Mouse (Mus musculus) urinary bladder, postnatal 36 days (tissue): ENCODE data around the gene Mrpl4.

Source experiments
- DNase-seq, 2 experiments: peaks; one replicate each; pipeline ENCODE4 v3.0.0; 2022; ENCODE audit warnings: low spot score in 2 of 2, mixed read lengths in 1 of 2

The Mrpl4 gene

DNA sequence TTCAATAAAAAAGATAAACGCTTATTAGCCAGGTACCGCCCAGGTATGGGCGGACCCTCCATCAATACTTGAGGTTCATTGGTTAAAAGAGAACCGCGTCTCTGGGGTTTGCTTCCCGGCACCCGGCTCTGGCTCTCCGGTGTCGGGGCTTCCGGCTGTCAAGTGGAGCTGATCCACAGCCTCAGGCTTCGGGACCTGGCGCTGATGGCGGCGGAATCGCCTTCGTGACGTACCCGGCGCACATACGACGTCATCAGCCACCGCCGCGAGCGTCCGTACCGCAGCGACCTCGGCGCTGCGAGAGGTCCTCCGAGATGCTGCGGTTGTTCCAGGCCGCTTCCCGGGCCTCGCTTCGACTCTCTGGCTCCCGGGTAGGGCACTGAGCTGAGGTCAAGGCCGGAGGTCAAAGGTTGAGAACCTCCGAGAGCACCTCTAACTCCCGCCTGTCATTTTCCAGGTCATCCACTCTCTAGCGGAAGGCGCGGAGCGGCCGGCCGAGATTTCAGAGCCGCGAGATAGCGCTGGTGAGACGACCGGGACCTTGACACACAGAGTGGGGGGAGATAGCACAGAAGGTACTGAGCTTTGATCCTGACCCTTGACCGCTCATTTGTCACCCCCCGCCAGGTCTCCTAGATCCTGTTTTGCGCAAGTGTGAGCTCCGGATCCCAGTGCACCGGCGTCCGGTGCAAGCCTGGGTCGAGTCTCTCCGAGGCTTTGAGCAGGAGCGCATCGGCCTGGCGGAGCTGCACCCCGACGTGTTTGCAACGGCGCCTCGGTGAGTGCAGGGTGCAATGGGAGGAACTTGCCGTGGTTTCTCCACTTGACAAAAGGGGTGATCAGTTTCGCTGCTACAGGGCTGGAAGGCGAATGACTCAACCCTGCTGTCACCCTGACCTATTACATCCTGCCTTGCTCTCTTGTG lies at the start of gene Mrpl4:
Gene Mrpl4 (plus strand): TSS at position 112 of the 925 bp plus-strand sequence.
- peak; percentile 71 to 83 for DNase-seq

DNA sequence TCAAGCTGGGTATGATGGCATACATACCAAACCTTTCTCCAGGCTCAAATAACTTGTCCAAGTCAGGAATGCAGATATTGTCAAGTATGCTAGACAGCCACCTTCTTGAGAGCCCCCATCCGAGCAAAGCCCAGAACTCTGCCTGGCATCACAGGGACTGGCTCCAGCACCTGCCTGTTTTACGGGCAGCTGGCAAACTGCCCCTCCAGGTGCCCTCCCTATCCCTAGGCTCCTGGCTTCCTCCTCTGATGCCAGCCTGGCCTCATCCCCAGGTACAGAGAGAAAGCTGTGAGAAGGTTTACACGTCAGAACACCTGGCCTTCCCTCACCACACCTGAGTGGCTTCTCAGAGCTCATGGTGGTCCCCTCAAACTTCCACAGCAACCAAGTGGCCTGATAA lies 45.5 kb upstream of the Mrpl4 start:
- no peak for DNase-seq

DNA sequence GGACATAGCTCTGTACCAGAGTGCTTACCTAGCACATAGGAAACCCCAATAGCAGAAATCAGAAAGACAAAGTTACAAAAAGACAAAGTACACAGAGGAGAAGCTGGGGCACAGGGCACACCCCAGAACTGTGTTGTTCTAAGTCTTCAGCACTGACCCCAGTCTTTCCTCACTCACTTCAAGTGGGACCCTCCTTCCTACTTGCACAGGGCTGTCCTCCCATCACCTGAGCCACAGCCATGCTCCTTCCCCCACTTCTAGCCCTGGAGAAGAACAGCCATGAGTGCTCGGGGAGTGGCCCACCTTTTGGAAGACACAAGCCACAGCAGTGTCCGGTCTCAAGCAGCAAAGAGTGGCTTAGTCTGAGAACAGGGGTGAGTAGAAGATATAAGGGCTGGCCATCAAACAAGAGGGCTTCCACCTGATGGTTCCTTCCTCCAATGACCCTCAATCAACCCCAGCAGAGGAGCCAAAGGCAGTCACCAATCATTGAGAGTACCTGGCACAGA lies 43.1 kb upstream of the Mrpl4 start, which contains the start of gene Dnmt1:
Gene Dnmt1 (minus strand): TSS at position 459 of the 509 bp plus-strand sequence.
- no peak for DNase-seq

DNA sequence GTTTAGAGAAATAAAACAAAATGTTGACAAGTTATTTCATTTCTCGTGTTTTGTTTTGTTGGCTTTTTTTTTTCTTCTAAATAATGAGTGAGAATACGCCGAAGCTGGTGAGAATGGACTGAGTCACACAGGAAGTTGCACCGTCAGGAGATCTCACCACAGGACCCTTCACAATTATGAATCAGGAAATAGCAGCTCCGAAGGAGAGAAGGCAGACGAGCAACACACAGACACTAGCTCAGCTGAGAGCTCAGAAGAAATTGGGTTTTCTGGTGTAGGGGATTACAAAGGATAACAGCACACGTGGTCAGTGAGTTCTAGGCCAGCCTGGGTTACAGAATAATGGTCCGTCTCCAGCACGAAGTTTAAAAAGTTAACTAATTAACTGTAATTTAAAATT lies 41.0 kb upstream of the Mrpl4 start:
- DNase-seq = no peak

DNA sequence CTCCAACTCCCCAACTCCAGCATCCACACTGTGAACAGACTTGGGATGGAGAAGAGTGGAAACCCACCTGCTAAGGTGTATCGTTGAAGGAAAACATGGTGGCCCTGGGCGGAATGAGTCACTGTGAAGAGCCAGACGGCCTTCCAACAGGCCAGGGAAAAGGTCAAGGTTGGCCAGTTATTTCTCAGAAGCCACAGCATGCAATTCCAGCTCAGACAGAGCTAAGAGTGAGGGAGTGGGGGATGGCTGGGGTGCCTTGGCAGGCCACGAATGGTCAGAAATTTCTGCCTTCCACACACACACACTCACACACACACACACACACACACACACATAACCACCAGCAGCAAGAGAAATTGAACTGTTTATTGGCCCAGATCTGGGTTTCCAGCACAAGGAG lies 36.9 kb upstream of the Mrpl4 start:
- no peak for DNase-seq

DNA sequence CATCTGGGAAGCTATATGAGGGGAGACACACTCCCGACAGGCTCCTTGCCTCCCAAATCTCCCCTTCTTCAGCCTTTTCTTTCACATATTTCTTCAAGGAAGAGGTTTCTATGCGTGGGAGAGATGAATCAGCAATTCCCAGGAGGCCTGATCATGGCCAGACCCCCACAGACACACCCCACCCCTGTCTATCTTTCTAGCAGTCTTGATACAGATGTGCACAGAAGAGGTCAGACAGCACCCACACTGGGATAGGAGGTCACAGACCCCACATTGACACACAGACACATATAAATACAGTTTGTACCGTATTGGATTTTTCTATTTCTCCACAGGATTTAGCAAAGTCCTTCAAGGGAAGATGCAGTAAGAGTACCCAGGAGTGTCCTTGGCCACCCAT lies 36.5 kb upstream of the Mrpl4 start:
- DNase-seq = no peak

DNA sequence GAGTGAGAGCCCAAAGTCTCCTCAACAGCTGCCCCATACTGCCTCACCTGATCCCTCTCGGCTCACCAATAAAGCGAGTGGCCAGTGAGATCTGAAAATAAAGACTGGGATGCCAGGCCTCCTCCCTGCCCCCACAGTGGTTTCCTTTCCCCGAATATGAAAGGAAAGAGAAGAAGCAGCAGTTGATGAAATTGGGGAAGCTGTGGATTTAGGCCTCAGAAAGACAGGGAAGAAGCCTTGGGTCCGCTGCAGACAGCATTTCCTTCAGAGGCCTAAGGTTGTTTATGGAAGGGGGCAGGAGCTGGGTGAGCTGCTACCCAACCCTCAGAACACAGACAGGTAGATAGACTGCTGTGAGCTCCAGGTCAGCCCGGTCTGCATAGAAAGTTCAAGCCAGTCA lies 35.8 kb upstream of the Mrpl4 start:
- no peak for DNase-seq

DNA sequence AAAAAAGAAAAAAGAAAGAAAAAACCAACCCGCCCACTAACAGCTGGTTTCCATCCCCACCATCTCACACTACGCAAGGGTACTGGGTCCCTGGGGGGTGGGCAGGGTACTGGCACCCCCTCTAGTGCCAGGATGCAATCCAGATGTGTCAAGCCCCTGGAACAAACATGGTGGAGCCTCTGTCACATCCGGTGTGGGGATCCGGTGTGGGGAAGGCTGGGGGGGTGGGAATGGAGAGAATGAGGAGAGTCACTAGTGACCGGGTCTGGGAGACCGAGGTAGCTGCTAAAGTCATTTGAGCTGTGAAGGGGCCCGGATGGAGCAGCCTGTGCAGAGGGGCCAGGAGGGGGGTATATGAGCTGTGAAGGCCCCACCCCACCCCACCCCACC lies 30.8 kb upstream of the Mrpl4 start:
- no peak for DNase-seq

DNA sequence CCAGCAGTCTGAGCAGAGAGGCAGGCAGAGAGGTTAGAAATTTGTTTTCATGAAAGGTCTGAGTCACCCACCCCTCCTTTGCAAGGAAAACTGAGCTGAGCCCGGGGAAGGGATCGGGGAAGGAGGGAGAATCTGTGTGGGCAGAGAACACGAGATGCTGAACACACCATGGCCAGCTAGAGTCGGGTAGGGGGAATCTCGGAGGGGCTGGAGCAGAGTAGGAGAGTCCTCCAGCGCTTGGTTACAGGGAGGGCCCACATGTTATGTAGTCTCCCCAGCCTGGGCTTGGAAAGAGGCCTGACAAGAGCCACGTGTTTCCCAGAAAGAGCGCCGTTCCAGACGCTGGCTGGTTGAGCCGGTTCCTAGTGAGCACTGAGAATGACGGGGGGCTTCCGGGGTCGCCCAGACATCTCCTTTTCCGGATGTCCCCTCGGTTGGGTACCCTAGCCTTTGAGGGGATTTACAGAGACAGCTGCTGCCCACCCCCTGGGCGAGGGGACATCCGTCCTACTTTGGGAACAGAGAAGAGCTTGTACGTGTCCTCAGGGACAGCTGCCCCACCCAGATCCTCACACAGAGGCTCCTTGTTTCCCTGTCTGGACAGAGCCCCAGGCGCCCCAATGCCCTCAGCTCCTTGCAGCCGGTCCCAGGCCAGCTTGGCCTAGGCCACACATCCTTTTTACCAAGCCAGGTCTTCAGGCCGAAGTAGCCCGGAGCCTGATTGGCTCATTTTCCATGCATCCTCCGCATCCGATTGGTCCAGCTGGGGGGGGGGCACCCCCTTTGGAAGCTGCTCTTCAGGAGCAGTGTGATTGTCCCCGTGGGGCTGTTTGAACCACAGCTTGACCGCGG lies 30.2 kb upstream of the Mrpl4 start:
- peak; percentile 45 to 68 for DNase-seq

DNA sequence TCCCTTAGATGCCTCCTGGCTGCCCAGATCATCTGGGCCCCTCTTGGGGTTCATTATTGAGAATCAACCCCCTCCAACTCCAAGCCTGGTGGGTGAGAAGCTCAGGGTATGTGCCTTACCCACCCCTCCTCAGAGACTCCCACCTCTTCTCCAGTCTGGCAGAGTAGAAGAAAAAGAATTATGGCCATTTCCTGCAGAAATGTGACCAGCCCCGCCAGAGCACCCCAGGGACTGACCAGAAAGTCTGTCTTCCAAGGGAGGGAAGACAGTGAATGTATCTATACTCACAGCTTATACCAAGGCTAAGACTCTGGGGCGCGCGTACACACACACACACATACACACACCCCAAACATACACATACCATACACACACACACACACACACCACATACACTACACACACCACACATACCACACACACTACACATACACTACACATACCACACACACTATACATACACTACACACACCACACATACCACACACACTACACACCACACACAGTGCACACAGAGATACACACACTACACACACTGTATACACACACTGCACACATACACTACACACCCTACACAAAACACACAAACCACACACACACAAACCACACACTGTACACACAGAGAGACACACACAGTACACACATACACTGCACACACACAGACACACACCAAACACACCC lies 29.4 kb upstream of the Mrpl4 start:
- DNase-seq = no peak

DNA sequence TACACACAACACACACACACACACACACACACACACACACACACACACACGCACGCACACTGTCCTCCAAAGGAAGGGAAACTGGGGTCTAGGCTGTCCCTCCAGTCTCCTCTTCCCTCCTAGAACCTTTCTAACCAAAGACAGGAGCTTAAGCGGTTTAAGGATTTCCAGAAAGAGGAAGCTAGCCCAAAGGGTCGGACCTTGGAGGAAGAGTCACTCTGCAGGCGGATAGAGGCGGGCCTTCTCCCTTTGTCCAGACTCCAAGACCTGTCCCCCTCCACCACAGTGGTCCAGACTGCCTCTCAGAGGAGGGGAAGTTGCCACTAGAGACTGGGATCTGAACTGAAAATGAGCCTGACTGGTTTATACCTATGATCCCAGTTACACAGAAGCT lies 28.9 kb upstream of the Mrpl4 start:
- DNase-seq = no peak

DNA sequence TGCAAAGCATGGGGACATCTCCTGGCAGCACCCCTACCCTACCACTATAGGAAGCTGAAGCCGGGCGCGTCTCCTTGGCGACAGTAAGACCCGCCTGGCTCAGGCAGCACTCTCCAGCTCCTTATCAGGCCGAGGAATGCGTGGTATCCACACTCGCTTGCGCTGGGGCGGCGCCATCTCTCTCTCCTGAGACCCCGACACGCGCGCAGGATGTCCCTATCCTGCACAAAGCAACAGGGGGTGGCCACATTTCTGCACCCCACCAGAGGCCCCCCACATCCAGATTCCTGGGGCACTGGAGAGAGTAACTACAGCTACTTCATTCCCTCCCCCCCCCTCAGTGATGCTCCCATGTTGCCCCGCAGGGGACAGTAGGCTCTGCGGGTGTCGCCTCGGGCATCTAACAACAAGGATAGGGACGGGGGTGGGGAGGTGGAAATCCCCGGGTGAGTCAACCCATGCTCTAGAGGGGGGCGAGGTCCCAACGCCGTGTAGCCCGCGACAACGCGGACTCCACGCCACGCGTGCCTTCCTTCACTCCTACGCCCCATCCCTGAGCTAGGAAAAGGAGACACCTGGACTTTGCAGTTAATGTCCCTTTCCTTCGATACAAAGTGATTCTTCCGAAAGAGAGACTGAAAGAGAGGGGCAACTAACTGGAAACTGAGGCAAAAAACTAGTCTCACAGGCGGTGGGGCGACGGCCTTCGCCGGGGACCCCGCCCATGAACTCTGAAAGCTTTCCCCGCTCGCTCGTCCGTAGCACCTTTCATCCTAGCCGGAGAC lies 26.9 kb upstream of the Mrpl4 start:
- peak in 1 of 2 experiments; percentile 37 for DNase-seq

DNA sequence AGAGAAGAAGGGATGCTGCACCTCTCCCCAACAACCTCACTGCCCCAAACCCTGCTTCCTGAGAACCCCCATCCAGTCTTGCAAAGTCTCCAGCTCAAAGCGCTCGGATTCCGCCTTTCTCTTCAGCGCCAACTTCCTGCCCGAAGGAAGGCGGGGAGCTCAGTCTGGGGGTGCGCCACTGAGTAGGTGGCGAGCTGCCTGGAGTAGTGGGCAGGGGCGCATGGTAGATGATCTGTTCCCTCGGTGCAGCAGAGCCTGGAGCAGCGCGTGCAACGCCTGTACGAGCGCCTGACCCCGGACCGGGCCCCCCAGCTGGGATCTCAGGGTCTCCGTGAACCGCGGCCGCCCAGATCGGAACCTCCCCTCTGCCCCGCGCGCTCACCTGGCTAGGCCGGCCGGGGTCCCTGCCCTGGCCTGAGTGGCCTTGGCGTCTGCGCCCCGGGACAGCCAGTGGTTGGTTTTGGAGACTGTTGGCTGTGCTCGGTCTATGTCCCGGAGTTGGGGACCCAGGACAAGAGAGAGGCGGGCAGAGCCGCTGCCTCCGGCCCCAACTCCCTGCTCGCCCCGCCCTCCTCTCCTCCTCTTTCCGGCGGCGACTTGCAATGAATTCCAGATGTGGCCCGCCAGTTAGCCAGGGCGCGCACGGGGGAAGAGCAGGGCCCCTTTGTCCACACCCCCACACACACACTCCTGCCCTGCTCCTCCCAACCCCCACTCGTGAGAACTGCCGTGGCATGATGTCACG lies 26.1 kb upstream of the Mrpl4 start, which contains the start of gene S1pr2:
Gene S1pr2 (minus strand): TSS at position 566 of the 745 bp plus-strand sequence.
- peak; percentile 72 to 77 for DNase-seq

DNA sequence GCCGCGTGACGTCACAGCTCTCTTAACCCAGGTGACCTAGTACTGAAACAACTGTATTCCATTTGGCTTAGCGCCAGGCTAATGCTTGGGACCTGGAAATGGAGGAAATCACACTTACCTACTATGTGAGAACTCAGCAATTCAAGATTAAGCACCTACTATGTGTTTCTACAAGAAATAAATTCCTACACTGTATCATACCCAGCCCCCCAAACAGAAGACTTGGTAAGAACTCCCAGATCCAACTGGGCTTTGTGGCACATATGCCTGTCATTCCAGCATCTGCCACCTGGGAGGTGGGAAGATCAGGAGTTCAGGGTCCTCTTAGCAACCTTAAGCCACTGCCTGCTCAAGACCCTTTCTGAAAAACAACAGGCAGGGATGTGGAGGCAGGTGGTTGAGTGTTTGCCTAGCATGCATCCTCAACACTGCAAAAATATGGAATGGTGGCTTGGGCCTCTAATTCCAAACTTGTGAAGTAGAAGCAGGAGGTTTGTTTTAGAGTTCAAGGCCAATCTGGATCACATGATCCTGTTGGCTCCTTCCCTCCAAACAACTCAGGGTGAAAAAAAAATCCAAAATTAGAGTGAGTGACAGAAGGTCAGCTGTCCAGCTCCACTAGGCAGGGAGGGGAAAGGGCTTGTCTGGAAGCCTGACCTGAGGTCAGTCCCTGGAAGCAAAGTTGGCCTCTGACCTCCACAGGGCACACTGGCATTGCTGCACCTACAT lies 25.4 kb upstream of the Mrpl4 start:
- DNase-seq = no peak

DNA sequence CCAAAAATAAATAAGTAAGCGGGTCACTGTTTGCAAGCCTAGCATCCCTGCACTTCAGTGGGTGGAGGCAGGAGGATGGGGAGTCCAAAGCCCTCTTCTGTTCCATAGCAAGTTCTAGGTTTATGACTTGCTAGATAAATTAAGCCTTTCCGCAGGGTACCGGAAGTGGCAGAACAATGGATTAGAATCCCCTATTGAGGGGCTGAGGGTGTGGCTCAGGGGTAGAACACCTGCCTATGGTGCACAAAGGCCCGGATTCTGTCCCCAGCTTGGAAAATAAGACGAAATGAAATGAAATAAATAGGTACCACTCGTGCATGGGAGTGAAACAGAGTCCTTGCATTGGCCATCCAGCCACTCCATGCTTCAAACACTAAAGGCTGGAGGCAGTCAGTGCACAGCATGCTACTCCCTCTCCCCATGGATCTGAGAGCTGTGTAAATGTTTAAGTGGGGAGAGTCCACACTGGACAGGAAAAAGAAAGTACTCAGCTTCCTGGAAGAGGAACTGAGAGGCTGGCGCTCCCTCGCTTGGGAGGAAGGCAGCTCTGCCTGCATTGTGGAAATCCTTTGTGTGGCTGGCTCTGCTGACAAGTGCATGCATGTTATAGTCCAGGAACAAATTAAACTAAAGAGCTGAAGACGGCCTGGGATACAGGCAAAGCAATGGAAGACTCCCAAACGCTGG lies 24.0 kb upstream of the Mrpl4 start:
- no peak for DNase-seq

DNA sequence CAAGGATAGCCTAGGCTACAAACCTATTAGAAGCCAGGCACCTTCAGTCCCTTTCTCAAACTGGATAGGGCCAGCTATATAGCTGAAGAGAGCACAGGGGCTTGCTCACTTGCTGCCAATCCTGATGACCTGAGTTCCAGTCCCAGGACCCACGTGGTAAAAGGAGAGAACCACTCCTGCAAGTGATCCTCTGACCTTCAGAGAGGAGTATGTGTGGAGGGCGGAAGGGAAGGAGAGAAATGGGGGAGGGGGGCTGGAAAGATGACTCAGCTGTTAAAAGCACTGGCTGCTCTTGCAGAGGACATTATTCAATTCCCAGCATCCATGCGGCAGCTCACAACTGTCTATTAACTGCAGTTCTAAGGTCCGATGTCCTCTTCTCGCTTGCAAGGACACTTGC lies 23.4 kb upstream of the Mrpl4 start:
- no peak for DNase-seq

DNA sequence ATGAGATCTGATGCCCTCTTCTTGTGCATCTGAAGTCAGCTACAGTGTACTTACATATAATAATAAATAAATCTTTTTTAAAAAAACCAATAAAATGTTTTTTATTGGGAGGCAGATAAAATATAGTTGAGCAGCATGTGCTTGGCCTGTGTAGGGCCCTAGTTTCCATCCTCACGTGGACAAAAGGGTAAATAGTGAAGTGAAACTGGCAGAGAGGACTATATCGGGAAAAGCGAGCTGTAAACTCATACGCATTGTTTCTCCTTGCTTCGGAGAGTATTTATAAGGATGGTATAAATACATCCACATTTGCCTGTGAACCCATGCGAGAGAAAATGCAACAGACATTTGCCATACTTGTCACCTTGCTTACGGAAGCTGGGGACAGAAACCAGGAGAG lies 22.8 kb upstream of the Mrpl4 start:
- no peak for DNase-seq

DNA sequence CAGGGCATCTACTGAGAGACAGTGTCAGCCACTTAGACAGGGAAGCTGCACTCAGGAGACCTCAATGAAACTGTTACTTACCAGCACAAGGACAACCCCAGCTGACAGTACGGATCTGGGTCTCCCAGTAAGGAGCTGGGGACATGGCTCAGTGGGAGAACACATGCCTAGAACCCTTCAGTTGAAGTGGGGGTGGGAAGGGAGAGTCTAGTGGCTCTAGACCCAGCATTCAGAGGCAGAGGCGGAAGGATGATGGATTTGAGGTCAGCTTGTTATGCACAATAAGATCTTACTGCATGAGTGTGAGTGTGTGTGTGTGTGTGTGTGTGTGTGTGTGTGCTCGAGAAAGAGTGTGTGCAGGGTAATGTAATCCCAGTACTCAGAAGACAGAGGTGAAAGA lies 20.4 kb upstream of the Mrpl4 start:
- DNase-seq = no peak

DNA sequence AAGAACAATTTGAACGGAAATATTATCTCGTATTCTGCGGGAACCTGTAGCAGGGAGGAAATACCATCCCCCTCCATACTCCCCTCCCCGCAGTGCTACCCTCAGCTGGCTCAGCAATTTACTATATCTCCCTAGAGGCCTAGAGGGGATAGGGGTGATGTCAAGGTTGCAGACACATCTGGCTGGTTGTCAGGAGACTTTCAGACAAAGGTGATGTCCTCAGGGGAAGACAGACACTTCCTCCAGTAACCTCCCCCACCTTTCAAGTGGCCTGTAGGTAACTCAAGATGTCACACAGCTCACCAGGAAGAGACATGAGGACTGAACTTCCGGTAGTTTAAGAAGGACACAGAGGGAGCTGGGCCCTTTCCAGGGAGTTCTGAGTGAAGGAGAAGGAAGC lies 19.4 kb upstream of the Mrpl4 start:
- DNase-seq = no peak
